Mouse (Mus musculus) effector memory CD4-positive, alpha-beta T cell, adult 5 months (primary cell): ENCODE measurements around the gene Dnajc22. TPM values are rescaled to one million over a fixed set of nuclear protein-coding genes. Genes with fewer than 3 reads are reported as not detected.

Source experiments
- polyA plus RNA-seq: library from polyadenylated mRNA; unstranded; fragments of 100-300 nt; shearing (Covaris generic); gene quantifications from one replicate; pipeline ENCODE4 v1.2.1, GENCODE M21; 2017

Dnajc22 gene
- polyA plus RNA-seq = not detected

GRCm38 (mm10) chr15:99092870-99093269 lies at the start of gene Dnajc22:
Gene Dnajc22 (plus strand): TSS chr15:99093170.

DNA sequence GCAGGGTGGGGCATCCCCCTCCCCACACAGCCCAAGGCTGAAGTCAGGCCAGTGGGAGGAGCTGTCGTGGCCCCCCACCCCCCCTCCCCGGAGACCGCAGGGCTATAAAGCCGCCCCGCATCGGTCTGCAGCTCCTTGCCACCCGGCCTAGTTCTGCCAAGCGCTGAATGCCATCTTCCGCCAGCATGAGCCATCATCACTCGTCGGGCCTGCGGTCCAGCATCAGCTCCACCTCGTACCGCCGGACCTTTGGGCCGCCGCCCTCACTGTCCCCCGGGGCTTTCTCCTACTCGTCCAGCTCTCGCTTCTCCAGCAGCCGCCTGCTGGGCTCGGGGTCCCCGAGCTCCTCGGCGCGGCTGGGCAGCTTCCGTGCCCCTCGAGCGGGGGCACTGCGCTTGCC lies 37.9 kb upstream of the Dnajc22 start, which contains the start of gene Prph:
Prph (plus strand) TSS at position 135 of the 400 bp plus-strand sequence.

GRCm38 (mm10) chr15:99074019-99074599 lies 18.9 kb upstream of the Dnajc22 start, which contains the start of gene Troap:
Gene Troap (plus strand): TSS chr15:99074575.

DNA sequence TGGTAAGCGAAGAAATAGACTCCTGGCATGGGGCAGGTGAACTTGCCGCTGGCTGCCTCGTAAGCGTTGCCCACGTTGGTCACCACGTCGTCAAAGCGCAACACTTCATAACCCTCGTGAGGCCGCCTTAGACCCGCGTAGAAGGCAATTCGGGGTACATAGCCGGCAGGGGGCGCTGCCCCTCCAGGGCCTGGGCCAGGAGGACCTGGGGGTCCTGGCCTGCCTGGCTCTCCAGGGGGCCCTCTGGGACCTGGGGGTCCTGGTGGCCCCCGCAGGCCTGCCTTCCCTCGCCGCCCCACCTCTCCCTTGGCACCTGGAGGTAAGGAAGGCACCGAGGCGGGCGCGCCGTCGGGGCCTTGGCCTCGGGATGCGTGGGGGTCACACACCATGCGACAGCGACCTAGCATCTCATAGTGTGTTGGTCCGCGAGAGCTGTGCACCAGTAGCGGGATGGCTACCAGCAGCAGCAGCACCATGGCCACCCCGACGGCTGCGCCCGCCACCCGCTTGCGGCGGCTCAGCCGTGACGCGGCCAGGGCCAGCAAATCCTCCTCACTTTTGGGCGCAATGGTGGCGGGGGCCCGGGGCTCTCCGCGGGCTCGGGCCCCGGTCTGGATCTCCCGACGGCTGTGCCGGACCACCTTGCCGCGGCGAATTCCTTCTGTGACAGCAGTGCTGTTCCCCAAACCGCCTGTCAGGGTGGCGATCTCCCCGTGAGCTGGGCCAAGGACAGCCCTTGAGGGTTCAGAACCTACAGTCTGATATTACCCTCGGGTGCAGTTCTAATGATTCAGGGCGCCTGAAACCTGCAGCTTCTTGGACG lies 5.5 kb upstream of the Dnajc22 start, which contains the start of gene C1ql4:
C1ql4 (minus strand) TSS at position 565 of the 823 bp plus-strand sequence.

DNA sequence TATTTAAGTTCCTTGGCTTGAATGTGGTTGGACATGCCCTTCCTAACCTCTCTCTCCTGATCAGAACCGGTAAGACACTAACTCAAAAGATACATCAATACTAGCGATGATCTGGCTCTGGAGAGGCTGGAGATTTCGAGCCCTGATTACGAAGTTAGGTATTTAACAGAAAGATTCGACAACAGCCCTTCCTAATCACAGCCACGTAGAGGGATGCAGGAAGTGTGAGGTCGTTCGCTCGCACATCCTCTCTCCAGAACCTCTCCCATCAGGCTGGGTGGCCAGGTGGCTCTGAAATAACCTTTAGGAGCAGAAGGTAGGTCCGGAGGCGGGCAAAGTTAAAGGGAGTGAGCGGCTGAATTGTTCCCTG lies 32.7 kb downstream of the Dnajc22 start, which contains the start of gene Spats2:
Spats2 (plus strand) TSS at position 206 of the 370 bp plus-strand sequence.

Other genes with a start within 250 kb of the Dnajc22 start
- gene Kmt2d, start 222.0 kb upstream of the Dnajc22 start, polyA plus RNA-seq = 27.4 TPM
- gene Rhebl1, start 198.6 kb upstream of the Dnajc22 start, polyA plus RNA-seq = 19.0 TPM
- 0.09 TPM for gene Dhh, start 194.6 kb upstream of the Dnajc22 start, polyA plus RNA-seq
- gene Lmbr1l, start 174.9 kb upstream of the Dnajc22 start, polyA plus RNA-seq = 105 TPM
- 286 TPM for gene Tuba1b, start 158.6 kb upstream of the Dnajc22 start, polyA plus RNA-seq
- not detected for gene Gm49450, start 139.6 kb upstream of the Dnajc22 start, polyA plus RNA-seq
- gene Tuba1a, start 139.5 kb upstream of the Dnajc22 start, polyA plus RNA-seq = 187 TPM
- gene Tuba1c, start 63.3 kb upstream of the Dnajc22 start, polyA plus RNA-seq = 33.2 TPM
- not detected for gene Prph, start 38.0 kb upstream of the Dnajc22 start, polyA plus RNA-seq
- gene Troap, start 18.6 kb upstream of the Dnajc22 start, polyA plus RNA-seq = not detected
- not detected for gene C1ql4, start 5.4 kb upstream of the Dnajc22 start, polyA plus RNA-seq
- 0.20 TPM for gene Spats2, start 32.7 kb downstream of the Dnajc22 start, polyA plus RNA-seq
- 0.29 TPM for gene Kcnh3, start 131.7 kb downstream of the Dnajc22 start, polyA plus RNA-seq
- 71.7 TPM for gene Mcrs1, start 158.8 kb downstream of the Dnajc22 start, polyA plus RNA-seq
- gene Prpf40b, start 201.9 kb downstream of the Dnajc22 start, polyA plus RNA-seq = 14.7 TPM
- 0.15 TPM for gene Fam186b, start 202.7 kb downstream of the Dnajc22 start, polyA plus RNA-seq